Mouse (Mus musculus): ENCODE measurements around the gene Tmem110.

Tmem110 gene

GRCm38 (mm10) chr14:30902628-30903027, 77.2 kb downstream of the Tmem110 start:
- in situ Hi-C loops (cut with MboI, MseI), result no loop called here

DNA sequence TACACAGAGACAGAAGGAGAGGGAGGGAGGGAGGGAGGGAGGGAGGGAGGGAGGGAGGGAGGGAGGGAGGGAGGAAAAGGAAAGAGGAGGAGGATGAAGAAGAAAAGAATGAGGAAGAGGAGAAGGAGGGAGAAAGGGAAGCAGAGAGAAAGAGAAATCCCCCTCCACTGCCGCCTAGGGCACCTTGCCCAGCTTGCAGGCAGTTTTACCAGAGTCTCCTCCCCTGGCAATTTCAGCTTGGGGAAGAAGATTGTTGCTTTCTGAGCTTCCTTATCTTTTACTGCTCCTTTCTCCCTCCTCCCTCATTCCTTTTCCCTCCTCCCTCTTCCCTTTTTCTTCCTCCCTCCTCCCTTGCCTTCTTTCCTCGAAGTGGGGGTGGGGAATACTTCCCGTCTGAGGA, 77.6 kb downstream of the Tmem110 start:
- in situ Hi-C loops (cut with MboI, MseI), result no loop called here

DNA sequence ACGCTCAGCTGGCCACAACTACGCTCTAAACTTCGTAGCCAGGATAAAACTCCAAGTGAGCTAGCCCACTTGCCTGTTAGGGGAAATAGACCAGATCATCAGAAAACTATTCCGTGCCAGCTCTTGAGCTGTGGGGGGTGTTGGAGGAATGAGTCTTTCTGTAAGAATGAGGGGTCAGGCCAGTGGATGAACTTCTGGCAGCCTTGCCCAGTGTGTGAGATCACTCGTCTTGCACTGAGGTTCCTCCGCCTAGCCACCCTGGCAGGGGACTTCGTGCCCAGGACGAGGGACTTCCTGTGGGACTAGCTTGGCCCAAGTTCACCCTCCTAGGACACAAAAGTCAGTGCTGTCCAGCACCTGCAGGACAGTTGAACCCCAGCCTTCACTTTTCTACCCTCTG, 78.9 kb downstream of the Tmem110 start:
- in situ Hi-C loops (cut with MboI, MseI), result no loop called here

- in situ Hi-C loops (cut with MboI, MseI), result no loop called here
Observed at GRCm38 (mm10) chr14:30906001-30906400, 80.6 kb downstream of the Tmem110 start.

GRCm38 (mm10) chr14:30907814-30908265, 82.5 kb downstream of the Tmem110 start:
- in situ Hi-C loops (cut with MboI, MseI), result no loop called here

DNA sequence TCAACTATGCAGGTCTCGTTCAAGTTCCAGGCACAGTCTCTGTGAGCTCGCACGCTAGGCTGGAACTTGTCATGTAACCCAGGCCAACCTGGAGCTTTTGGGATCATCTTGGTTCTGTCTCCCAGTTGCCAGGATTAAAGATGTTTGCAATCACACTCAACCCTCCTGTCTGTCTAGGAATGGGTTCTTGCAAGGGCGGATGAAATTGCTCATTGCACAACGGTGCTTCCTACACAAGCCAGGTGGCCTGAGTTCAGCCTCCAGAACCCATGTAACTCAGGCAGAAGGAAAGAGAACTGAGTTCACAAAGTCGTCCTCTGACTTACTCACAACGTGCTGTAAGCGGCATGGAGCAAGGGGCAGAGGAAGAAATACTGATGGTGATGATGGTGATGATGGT, 85.8 kb downstream of the Tmem110 start:
- in situ Hi-C loops (cut with MboI, MseI), result no loop called here

- in situ Hi-C loops (cut with MboI, MseI), result no loop called here
Observed at GRCm38 (mm10) chr14:30912641-30913040, 87.3 kb downstream of the Tmem110 start.

- in situ Hi-C loops (cut with MboI, MseI), result no loop called here
Observed at GRCm38 (mm10) chr14:30913404-30913803, 88.0 kb downstream of the Tmem110 start.

DNA sequence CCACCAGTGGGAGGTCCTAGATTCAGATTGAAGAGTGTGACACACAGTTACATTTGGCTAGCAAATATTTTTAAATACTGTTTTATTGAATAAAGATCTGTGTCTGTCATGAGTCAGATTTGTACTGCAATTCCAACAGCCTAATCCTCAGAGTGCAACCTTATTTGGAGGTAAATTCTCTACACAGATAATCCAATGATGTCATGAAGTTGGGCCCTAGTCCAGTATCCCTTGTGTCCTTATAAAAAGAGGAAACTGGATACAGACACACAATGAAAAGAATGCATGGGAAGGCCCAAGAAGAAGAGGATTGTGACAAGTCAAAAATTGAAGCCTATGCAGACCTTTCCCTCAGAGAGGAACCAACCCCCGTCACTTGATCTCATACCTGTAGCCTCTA, 91.1 kb downstream of the Tmem110 start:
- in situ Hi-C loops (cut with MboI, MseI), result no loop called here

- in situ Hi-C loops (cut with MboI, MseI), result no loop called here
Observed at GRCm38 (mm10) chr14:30922053-30922670, 96.8 kb downstream of the Tmem110 start.

GRCm38 (mm10) chr14:30923375-30924105, 98.2 kb downstream of the Tmem110 start, which contains the start of gene Itih3:
TSS of gene Itih3 (minus strand) at chr14:30923760.
- in situ Hi-C loops (cut with MboI, MseI), result no loop called here

DNA sequence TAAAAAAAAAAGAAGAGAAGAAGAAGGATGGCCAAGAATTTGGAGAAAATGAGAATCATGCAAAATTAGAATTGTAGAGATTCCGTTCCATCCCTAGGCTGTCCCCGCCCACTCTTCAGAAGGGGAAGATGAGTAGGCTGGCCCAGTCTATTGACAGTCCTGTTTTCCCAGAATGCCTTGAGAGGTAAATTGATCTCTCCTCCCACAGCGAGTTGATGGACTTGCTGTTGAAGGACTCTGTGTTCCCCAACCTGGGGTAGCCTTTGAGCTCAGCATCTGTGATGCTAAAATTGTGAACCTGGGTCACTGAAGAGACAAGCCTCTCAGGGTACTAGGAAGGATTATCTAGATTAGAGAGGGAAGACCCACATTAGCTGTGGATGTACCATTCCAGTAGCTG, 100.1 kb downstream of the Tmem110 start:
- in situ Hi-C loops (cut with MboI, MseI), result no loop called here

All from T-helper 1 cell (primary cell).